Mouse (Mus musculus): Measurements from ENCODE around the gene Prkd3. TPM values are rescaled to one million over a fixed set of nuclear protein-coding genes. Genes with fewer than 3 reads are reported as not detected.

Gene Prkd3
- polyA plus RNA-seq, 1 experiment = 5.3 TPM

DNA sequence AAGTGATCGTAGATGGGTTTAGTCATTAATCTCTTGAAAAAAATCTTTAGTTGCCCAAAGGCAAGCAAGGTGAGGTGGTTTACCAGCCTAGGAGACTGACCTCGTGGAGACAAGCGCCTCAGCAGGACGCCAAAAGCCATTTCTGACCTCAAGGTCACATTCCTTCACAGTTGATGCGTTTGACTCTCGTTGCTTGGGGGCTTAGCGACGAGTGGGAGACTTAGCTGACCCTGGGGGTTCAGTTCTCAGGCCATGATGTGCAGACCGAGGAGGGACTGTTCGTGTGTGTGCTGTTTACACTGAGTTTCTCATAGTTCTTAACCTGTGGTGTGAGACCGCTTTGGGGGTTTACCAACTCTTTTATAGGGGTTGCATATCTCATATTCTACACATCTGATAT lies 78.0 kb downstream of the Prkd3 start:
- peaks cover 7% of the 10 kb centered on the region for H3K36me3 ChIP-seq (ENCODE audit: control insufficient read depth, insufficient read depth, low read length)
- DNase-seq (ENCODE audit: low read depth in 1 of 2, low spot score in 2 of 2) = no peak
- whole genome bisulfite sequencing = 93% methylated on average over 11 of the region's 11 CpGs
- no peak for TF ChIP-seq CTCF (IDR thresholded peaks at IDR 0.05; ENCODE audit: extremely low read depth, insufficient read depth, insufficient read length, insufficient replicate concordance)
- no peak for TF ChIP-seq POLR2A (IDR thresholded peaks at IDR 0.05; ENCODE audit: low read depth, low read length)
- no peak overlapping the region for H3K27ac ChIP-seq (ENCODE audit: insufficient read depth, low read length)
- H3K27me3 ChIP-seq (ENCODE audit: control insufficient read depth, insufficient read depth, low read length) = no peaks in the 10 kb centered on the region
- H3K4me1 ChIP-seq (ENCODE audit: control insufficient read depth, insufficient read depth, insufficient read length) = 0 out of 2 replicates have a peak, but pooled peaks cover under 1% of the 10 kb centered on the region
- H3K4me3 ChIP-seq (ENCODE audit: extremely low read depth, insufficient read depth, insufficient read length) = no peak overlapping the region

DNA sequence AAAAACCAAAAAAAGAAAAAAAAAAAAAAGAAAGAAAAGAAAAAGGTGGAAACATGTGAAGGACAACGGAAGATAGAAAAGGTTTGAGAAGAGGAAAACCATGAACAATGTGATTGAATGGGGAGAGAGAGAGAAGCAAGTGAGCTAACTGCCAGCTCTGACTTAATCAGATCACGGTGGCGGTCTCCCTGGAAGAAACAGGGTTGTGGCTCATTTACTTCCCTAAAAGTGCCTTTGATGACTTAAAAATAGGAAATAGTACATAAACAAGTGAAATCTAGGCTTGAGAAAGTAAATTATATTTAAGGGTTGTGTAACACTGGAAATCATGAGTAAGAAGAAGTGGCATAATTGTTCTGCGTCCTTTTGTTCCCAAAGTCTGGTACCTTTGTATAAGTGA lies 81.7 kb downstream of the Prkd3 start:
- TF ChIP-seq CTCF (IDR thresholded peaks at IDR 0.05; ENCODE audit: extremely low read depth, insufficient read depth, insufficient read length, insufficient replicate concordance) = no peak
- TF ChIP-seq POLR2A (IDR thresholded peaks at IDR 0.05; ENCODE audit: low read depth, low read length) = no peak
- H3K4me1 ChIP-seq (ENCODE audit: control insufficient read depth, insufficient read depth, insufficient read length) = peaks cover 3% of the 10 kb centered on the region; the same call in 1 of the 2 replicates
- H3K27me3 ChIP-seq (ENCODE audit: control insufficient read depth, insufficient read depth, low read length) = no peaks in the 10 kb centered on the region
- no peak overlapping the region for H3K4me3 ChIP-seq (ENCODE audit: extremely low read depth, insufficient read depth, insufficient read length)
- no peak overlapping the region for H3K27ac ChIP-seq (ENCODE audit: insufficient read depth, low read length)
- DNase-seq (ENCODE audit: low read depth in 1 of 2, low spot score in 2 of 2) = no peak
- H3K36me3 ChIP-seq (ENCODE audit: control insufficient read depth, insufficient read depth, low read length) = peaks cover 10% of the 10 kb centered on the region
- 73% methylated on average over 4 of the region's 4 CpGs for whole genome bisulfite sequencing

DNA sequence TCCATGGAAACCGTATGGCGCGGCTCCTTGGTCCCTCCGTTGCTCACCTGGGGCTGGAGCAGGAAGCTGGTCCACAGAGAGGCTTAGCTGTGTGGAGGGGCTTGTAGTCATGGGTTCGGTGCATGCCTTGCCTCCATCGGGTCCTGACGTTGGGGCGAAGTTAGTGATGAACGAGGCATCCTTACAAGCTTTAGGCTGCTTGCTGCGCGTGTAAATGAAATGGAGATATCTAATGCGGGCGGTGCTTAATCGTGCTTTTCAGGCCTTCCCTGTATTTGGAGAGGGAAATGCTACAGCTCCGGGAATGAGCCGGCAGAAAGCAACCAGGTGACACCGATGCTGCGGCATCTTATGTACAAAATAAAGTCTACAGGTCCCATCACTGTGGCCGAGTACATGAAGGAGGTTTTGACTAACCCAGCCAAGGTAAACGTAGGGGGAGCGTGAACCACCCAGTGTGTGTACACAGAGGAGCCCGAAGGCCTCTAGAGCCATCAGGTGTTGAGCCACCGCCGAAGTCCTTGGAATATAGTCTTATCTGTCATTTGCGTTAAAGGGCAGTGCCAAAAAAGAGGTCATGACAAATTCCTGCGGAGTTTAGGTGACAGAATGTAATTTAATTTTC lies 83.3 kb downstream of the Prkd3 start:
- Histone ChIP-seq H3K36me3 (ENCODE audit: control insufficient read depth, insufficient read depth, low read length) (peaks cover 9% of the 10 kb centered on the region), H3K4me1 (ENCODE audit: control insufficient read depth, insufficient read depth, insufficient read length) (peaks cover 3% of the 10 kb centered on the region; the same call in 1 of the 2 replicates), H3K4me3 (ENCODE audit: extremely low read depth, insufficient read depth, insufficient read length) (peak overlapping the region; percentile 78), H3K27me3 (ENCODE audit: control insufficient read depth, insufficient read depth, low read length) (no peaks in the 10 kb centered on the region), H3K27ac (ENCODE audit: insufficient read depth, low read length) (no peak overlapping the region; the same call in 1 of the 2 replicates)
- no peak for TF ChIP-seq POLR2A (IDR thresholded peaks at IDR 0.05; ENCODE audit: low read depth, low read length)
- no peak for TF ChIP-seq CTCF (IDR thresholded peaks at IDR 0.05; ENCODE audit: extremely low read depth, insufficient read depth, insufficient read length, insufficient replicate concordance)
- WGBS = 14% methylated on average over 26 of the region's 26 CpGs
- DNase-seq (ENCODE audit: low read depth in 1 of 2, low spot score in 2 of 2) = no peak

DNA sequence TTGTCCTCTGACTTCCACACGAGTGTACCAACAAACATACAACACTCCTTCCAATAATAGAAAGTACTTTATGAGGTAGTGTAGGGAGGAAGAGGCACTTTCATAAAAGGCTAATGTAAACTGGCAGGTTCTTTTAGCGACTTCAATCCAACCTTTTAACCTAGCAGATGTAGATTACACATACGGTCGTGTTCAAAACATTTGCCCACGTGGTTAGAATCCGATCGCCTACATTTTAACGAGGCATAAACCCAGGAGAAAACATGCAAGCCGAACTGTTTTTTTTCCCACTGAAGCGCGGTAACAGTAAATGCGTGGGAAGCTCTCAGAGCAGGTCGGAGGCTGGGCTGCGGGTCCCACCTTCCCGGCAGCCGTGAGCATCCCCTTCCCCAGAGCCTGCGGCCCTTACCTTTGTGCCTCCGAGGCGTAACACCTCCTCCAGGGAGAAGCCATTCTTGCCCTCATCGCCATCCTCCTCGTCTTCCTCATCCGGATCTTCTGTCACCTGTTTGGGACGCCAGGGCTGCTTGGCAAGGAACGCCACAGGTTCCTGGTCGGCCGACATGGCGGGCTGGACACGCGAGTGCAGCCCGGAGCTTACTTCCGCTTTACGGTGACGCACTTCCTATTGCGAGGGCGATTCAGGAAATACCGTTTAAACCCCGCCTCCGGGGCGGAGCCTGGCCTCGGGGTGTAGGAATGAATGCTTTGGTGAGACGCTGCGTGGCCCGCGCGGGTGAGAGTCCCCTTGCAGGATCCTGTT lies 84.0 kb downstream of the Prkd3 start, which contains the start of the genes Cebpz and Ndufaf7:
Gene Cebpz (minus strand): TSS at position 601 of the 763 bp plus-strand sequence.
Gene Ndufaf7 (plus strand): TSS at position 671 of the 763 bp plus-strand sequence.
- H3K27ac ChIP-seq (ENCODE audit: insufficient read depth, low read length) = peak within 1 kb of the TSS; percentile 42
- peak within 1 kb of the TSS; percentile 78 for H3K4me3 ChIP-seq (ENCODE audit: extremely low read depth, insufficient read depth, insufficient read length)
- H3K4me1 ChIP-seq (ENCODE audit: control insufficient read depth, insufficient read depth, insufficient read length) = peaks cover 3% of the 10 kb centered on the region; the same call in 1 of the 2 replicates
- no peaks in the 10 kb centered on the region for H3K27me3 ChIP-seq (ENCODE audit: control insufficient read depth, insufficient read depth, low read length)
- TF ChIP-seq POLR2A (IDR thresholded peaks at IDR 0.05; ENCODE audit: low read depth, low read length) = peak; percentile 77
- no peak for TF ChIP-seq CTCF (IDR thresholded peaks at IDR 0.05; ENCODE audit: extremely low read depth, insufficient read depth, insufficient read length, insufficient replicate concordance)
- WGBS = under 1% methylated on average over 45 of the region's 45 CpGs
- peaks cover 11% of the 10 kb centered on the region for H3K36me3 ChIP-seq (ENCODE audit: control insufficient read depth, insufficient read depth, low read length)
- DNase-seq (ENCODE audit: low read depth in 1 of 2, low spot score in 2 of 2) = peak; percentile 94

DNA sequence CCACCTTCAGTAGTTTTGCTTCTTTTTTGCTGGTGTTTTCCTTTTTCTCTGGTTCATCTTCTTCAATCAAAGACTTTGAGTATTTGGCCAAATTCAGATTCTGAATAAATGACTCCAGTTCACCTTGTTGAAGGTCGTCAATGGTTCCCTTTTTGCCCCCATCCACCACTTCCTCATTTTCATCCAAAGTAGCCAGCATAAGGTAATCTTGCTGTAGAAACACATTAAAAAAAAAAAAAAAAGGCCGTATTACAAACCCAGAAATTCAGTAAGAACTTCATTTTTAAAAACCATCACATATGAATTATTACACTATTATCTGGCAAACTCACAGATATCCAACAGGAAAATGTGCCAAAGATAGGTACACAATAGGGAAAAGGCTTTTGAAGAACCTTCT lies 84.8 kb downstream of the Prkd3 start:
- Histone ChIP-seq H3K4me3 (ENCODE audit: extremely low read depth, insufficient read depth, insufficient read length) (no peak overlapping the region), H3K36me3 (ENCODE audit: control insufficient read depth, insufficient read depth, low read length) (peaks cover 17% of the 10 kb centered on the region)
- WGBS = 12% methylated on average over 2 of the region's 2 CpGs

GRCm38 (mm10) chr17:78917696-78918095 lies 102.9 kb downstream of the Prkd3 start:
- Histone ChIP-seq H3K27ac (ENCODE audit: insufficient read depth, low read length) (no peak overlapping the region), H3K27me3 (ENCODE audit: control insufficient read depth, insufficient read depth, low read length) (no peaks in the 10 kb centered on the region), H3K4me3 (ENCODE audit: extremely low read depth, insufficient read depth, insufficient read length) (no peak overlapping the region), H3K36me3 (ENCODE audit: control insufficient read depth, insufficient read depth, low read length) (peaks cover 22% of the 10 kb centered on the region), H3K4me1 (ENCODE audit: control insufficient read depth, insufficient read depth, insufficient read length) (no peaks in the 10 kb centered on the region; the same call in 1 of the 2 replicates)
- 69% methylated on average over 6 of the region's 6 CpGs for WGBS
- no peak for DNase-seq (ENCODE audit: low read depth in 1 of 2, low spot score in 2 of 2)
- TF ChIP-seq CTCF (IDR thresholded peaks at IDR 0.05; ENCODE audit: extremely low read depth, insufficient read depth, insufficient read length, insufficient replicate concordance) (no peak), POLR2A (IDR thresholded peaks at IDR 0.05; ENCODE audit: low read depth, low read length) (no peak)

More for the DNA sequence above, 84.8 kb downstream of the Prkd3 start:
- no peak for TF ChIP-seq POLR2A (IDR thresholded peaks at IDR 0.05; ENCODE audit: low read depth, low read length)
- no peak for TF ChIP-seq CTCF (IDR thresholded peaks at IDR 0.05; ENCODE audit: extremely low read depth, insufficient read depth, insufficient read length, insufficient replicate concordance)
- Histone ChIP-seq H3K27ac (ENCODE audit: insufficient read depth, low read length) (no peak overlapping the region), H3K27me3 (ENCODE audit: control insufficient read depth, insufficient read depth, low read length) (no peaks in the 10 kb centered on the region), H3K4me1 (ENCODE audit: control insufficient read depth, insufficient read depth, insufficient read length) (peaks cover 3% of the 10 kb centered on the region; the same call in 1 of the 2 replicates)
- no peak for DNase-seq (ENCODE audit: low read depth in 1 of 2, low spot score in 2 of 2)
